Mouse (Mus musculus) midbrain, postnatal 0 days (tissue): ENCODE measurements around the gene Gxylt2. TPM values are rescaled to one million over a fixed set of nuclear protein-coding genes. Genes with fewer than 3 reads are reported as not detected.

Experiments used
- ATAC-seq: fragments of 200-750 bp; cut with Nextera tagmentation; 2 replicates; pipeline ENCODE4 v1.8.0; 2017; ENCODE audit warnings: moderate number of reproducible peaks, mild to moderate bottlenecking, moderate TSS enrichment, moderate library complexity; ENCODE audit not compliant: low FRiP score
- DNase-seq: peaks from one replicate; pipeline ENCODE4 v3.0.0-alpha.2; 2015; ENCODE audit warnings: low spot score
- H3K27ac ChIP-seq: fragments of 300-500 bp; sonication (generic); 2 replicates; pipeline ENCODE4 v1.5.1; 2014; ENCODE audit warnings: low read depth, mild to moderate bottlenecking, low read length, mixed read lengths
- H3K27me3 ChIP-seq: fragments of 300-500 bp; sonication (generic); 2 replicates; pipeline ENCODE4 v1.6.1; 2014; ENCODE audit warnings: low read length, control low read depth, mixed read lengths; ENCODE audit not compliant: insufficient read depth
- H3K36me3 ChIP-seq: fragments of 300-500 bp; sonication (generic); 2 replicates; pipeline ENCODE4 v1.6.1; 2014; ENCODE audit warnings: low read length, control low read depth, mixed read lengths; ENCODE audit not compliant: insufficient read depth
- H3K4me1 ChIP-seq: fragments of 300-500 bp; sonication (generic); 2 replicates; pipeline ENCODE4 v1.6.1; 2014; ENCODE audit warnings: mild to moderate bottlenecking, control low read depth, antibody characterized with exemption, low read length, mixed read lengths; ENCODE audit not compliant: insufficient read depth
- H3K4me2 ChIP-seq: fragments of 300-500 bp; sonication (generic); 2 replicates; pipeline ENCODE4 v1.6.1; 2014; ENCODE audit warnings: low read depth, mild to moderate bottlenecking, low read length, mixed read lengths; ENCODE audit not compliant: poor library complexity, severe bottlenecking
- H3K4me3 ChIP-seq: fragments of 300-500 bp; sonication (generic); 2 replicates; pipeline ENCODE4 v1.5.1; 2014; ENCODE audit warnings: low read depth, mild to moderate bottlenecking, low read length, moderate library complexity
- H3K9ac ChIP-seq: fragments of 300-500 bp; sonication (generic); replicated peaks from 2 replicates; pipeline ENCODE4 v1.6.1; 2014; ENCODE audit warnings: mild to moderate bottlenecking, low read length, moderate library complexity, mixed read lengths; ENCODE audit not compliant: poor library complexity, severe bottlenecking
- H3K9me3 ChIP-seq: fragments of 300-500 bp; sonication (generic); 2 replicates; pipeline ENCODE4 v1.6.1; 2016; ENCODE audit warnings: low read length, control low read depth
- CTCF ChIP-seq: IDR thresholded peaks from 2 replicates; pipeline ENCODE4 v1.5.1; 2016; ENCODE audit warnings: antibody characterized with exemption, mild to moderate bottlenecking
- WGBS: fragments of 180-500 bp; shearing (Covaris S2); extraction: QIAGEN DNeasy Blood & Tissue Kit; methylation state at CpG from one replicate; pipeline ENCODE4 v1.1.7; 2014; 5-methylcytosine and 5-hydroxymethylcytosine counted together
- polyA plus RNA-seq: library from polyadenylated mRNA; unstranded; fragments of >200 nt; fragmentation: Nextera tagmentation; extraction: Ambion mirVana; gene quantifications from 2 replicates; pipeline ENCODE4 v1.2.1, GENCODE M21; 2015
- total RNA-seq: library from RNA; depleted of rRNA; stranded (reverse); fragments of >200 nt; gene quantifications from 2 replicates; pipeline ENCODE4 v1.2.3, GENCODE M21; 2014

Gxylt2 gene
- total and polyA plus RNA-seq, 2 experiments from 2014 or later: 2.0 to 3.1 TPM

DNA sequence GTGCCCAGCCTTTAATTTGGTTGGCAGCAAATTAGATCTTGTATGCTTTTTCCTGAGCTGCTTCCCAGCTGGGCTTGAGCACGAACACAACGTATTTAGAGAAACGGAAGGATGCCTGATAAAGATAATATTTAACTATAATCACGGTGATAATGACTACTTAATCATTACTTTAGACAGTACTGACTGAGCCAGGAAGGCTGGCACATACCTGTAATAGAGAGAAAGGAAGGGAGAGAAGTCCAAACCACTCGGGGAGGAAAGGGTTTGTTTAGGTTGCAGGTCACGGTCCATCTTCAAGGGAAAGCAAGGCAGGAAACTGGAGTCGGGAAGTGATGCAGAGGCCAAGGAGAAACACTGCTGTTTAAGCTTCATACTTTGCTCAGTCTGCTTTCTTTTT, 11.6 kb downstream of the Gxylt2 start:
- Histone ChIP-seq H3K4me2 (no peak overlapping the region), H3K27ac (no peak overlapping the region), H3K9ac (no peak overlapping the region), H3K9me3 (no peaks in the 10 kb centered on the region), H3K4me3 (no peak overlapping the region), H3K27me3 (no peaks in the 10 kb centered on the region), H3K36me3 (no peaks in the 10 kb centered on the region), H3K4me1 (no peaks in the 10 kb centered on the region)
- WGBS: 74% methylated on average over 7 of the region's 7 CpGs
- DNase-seq: no peak
- ATAC-seq: no peak
- no peak for TF ChIP-seq CTCF

DNA sequence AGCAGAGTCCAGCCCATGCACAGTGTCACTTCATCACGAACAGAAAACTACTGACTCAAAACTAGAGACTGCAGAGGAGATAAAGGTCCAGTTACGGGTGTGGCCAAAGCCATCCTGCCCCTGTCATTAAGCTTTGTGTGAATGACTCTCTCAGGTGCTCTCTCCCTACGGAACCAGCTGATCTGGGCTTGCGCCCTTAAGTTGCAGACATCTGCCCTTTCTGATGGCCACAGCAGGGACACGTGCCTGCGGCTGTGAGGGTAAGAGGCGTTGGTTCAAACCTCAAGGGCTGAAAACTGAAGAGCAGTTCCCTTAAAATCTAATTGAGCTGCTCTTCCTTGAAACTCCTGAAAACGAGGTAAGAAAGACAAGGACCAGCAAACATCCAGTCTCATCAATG, 12.3 kb downstream of the Gxylt2 start:
- 83% methylated on average over 8 of the region's 8 CpGs for WGBS
- H3K4me2 ChIP-seq: no peak overlapping the region

DNA sequence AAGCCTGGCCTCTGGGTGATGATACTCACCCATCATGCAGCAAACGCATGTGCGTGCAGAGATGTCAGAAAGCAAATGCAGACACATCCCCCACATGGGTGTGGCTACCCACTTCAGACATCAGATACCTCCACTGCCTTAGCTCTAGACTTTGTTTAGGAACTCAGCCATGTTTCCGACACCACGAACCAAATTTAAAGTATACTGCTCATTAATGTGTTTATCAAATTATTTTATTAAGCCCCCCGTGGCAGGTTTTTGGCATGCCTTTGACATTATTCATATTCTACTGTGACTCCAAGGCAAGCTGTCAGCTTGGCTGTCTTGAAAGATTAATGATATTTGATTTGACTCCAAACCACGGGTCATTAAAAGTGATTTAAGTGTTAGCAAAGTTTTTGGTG, 15.6 kb downstream of the Gxylt2 start:
- Histone ChIP-seq H3K9ac (no peak overlapping the region), H3K4me3 (no peak overlapping the region), H3K27me3 (no peaks in the 10 kb centered on the region), H3K4me2 (no peak overlapping the region), H3K4me1 (no peaks in the 10 kb centered on the region), H3K36me3 (no peaks in the 10 kb centered on the region), H3K27ac (no peak overlapping the region), H3K9me3 (no peaks in the 10 kb centered on the region)
- ATAC-seq (no peak), DNase-seq (no peak)
- 81% methylated on average over 6 of the region's 6 CpGs for WGBS
- TF ChIP-seq CTCF: no peak

More for the DNA sequence above, 12.3 kb downstream of the Gxylt2 start:
- ATAC-seq (no peak), DNase-seq (no peak)
- H3K4me1 ChIP-seq: no peaks in the 10 kb centered on the region
- H3K4me3 ChIP-seq: no peak overlapping the region
- no peaks in the 10 kb centered on the region for H3K9me3 ChIP-seq
- no peak overlapping the region for H3K27ac ChIP-seq
- H3K9ac ChIP-seq: no peak overlapping the region
- no peaks in the 10 kb centered on the region for H3K36me3 ChIP-seq
- no peaks in the 10 kb centered on the region for H3K27me3 ChIP-seq
- TF ChIP-seq CTCF: no peak

DNA sequence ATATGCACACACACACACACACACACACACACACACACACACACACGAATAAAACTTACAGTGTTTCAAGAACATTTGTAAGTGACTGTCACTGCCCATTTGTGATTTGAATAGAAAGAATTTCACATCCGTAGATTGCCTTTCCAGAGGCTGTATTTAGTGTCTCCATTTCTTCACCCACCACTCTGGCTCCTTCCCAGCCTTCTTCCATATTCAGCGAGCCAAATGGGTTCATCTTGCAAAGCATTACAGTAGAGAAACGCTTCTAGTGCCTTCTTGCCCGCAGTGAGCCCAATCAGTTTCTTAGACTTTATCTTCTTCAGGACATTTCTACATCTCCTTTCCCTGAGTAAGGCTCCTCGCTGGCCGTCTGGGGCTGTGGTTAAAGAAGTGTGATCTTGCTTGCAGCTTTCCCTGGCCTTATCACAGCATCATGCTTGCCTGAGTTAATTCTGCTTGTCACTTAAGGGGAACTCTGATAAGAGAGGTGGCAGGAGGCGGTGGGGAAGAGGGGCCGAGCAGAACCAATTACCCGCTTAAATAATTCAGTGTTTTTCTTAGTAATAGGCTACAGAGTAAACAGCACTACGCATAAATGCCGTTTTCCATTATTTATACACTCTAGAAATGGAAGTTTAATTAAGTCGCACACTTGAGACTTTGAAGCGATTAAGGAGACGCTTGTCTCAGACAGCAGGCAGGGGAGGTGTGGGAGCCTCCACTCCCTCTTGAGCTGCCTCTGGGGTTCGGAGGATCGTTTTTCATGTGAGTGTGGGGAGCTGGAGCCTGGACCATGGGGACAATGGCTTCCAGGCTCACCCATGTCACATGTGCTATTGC, 16.6 kb downstream of the Gxylt2 start:
- Histone ChIP-seq H3K4me1 (no peaks in the 10 kb centered on the region), H3K9me3 (no peaks in the 10 kb centered on the region), H3K36me3 (no peaks in the 10 kb centered on the region), H3K4me2 (no peak overlapping the region), H3K9ac (no peak overlapping the region), H3K4me3 (no peak overlapping the region), H3K27me3 (no peaks in the 10 kb centered on the region), H3K27ac (no peak overlapping the region)
- DNase-seq: no peak
- no peak for ATAC-seq
- 41% methylated on average over 17 of the region's 17 CpGs for WGBS
- TF ChIP-seq CTCF: no peak

DNA sequence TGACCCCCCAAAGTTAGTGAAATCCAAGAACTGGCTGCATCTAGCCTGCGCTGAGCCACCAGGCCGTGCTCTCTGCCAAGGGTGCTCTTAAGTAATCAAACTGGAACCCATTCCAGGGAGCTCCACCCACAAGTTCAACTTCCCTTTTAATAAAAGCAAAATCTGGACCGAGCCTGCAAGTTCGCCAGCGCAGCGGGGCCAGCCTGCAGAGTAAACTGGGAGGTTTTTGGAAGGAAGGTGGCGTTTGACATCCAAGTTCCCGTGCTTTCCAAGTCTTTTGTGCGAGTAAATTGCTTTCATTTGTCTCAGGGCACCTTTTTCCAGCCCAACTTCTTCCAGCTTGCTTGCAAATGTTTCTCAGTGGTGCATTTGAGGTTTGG, 27.5 kb downstream of the Gxylt2 start:
- WGBS: 71% methylated on average over 9 of the region's 9 CpGs
- Histone ChIP-seq H3K27ac (no peak overlapping the region), H3K4me1 (no peaks in the 10 kb centered on the region), H3K4me3 (no peak overlapping the region), H3K4me2 (no peak overlapping the region), H3K27me3 (no peaks in the 10 kb centered on the region), H3K36me3 (no peaks in the 10 kb centered on the region), H3K9ac (no peak overlapping the region), H3K9me3 (no peaks in the 10 kb centered on the region)
- ATAC-seq (no peak), DNase-seq (peak; percentile 43)
- TF ChIP-seq CTCF: no peak

DNA sequence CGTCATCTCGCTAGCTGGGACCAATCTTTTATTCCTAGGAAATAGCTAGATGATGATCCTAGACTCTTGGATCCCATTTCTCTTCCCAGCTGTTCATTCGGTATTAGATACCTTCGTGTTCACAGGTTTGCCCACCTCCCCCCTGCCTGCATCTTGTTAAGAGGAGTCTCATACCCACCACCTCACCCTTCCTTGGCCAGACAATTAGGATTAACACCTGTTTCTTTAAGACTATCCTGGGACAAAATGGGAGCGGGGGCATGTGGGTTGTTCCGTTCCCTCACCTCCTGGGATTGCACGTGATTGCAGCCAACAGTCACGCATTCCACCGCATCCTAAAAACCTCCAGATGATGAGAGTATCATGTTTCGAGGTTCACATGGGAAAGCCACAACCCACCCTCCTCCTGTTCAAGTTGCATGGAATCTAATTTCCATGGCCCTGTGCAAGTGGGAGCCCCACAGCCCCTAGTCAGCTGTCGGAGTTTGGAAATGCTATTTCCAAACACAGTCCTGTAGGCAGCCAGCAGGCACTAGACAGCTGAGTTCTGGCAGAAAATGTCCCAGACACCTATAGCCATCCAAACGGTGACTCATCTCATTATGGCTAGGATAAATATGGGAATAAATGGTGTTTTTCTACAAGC, 28.0 kb downstream of the Gxylt2 start:
- no peaks in the 10 kb centered on the region for H3K27me3 ChIP-seq
- TF ChIP-seq CTCF: no peak
- no peaks in the 10 kb centered on the region for H3K9me3 ChIP-seq
- no peak overlapping the region for H3K27ac ChIP-seq
- H3K4me3 ChIP-seq: no peak overlapping the region
- no peaks in the 10 kb centered on the region for H3K36me3 ChIP-seq
- no peak overlapping the region for H3K9ac ChIP-seq
- no peaks in the 10 kb centered on the region for H3K4me1 ChIP-seq
- DNase-seq (peak; percentile 19), ATAC-seq (no peak)
- no peak overlapping the region for H3K4me2 ChIP-seq
- 59% methylated on average over 12 of the region's 12 CpGs for WGBS
